Mouse (Mus musculus) urinary bladder, postnatal 4 days (tissue): ENCODE results near the gene Mia.

Source experiments
- DNase-seq, 2 experiments: peaks; one replicate each; pipeline ENCODE4 v3.0.0; 2021 to 2022; ENCODE audit warnings: low spot score in 2 of 2

Gene Mia

GRCm38 (mm10) chr7:27185986-27186385 lies 5.0 kb upstream of the Mia start:
- no peak for DNase-seq

DNA sequence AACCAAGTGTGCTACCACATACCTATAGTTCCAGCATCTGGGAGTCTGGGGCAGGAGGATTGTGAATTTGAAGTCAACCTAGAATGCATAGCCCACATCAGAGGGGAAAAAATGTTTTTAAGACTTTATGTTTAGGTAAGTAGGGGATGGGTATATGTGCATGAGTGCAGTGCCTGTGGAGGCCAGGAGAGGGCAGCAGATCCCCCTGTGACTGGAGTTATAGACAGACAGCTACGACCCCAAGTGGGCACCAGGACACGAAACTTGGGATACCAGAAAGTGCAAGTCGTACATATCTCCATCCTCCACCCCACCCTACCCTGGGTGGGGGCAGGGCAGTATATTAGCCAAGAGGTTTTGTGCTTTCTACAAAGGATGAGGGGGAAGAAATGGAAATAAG lies 4.0 kb upstream of the Mia start:
- no peak for DNase-seq

DNA sequence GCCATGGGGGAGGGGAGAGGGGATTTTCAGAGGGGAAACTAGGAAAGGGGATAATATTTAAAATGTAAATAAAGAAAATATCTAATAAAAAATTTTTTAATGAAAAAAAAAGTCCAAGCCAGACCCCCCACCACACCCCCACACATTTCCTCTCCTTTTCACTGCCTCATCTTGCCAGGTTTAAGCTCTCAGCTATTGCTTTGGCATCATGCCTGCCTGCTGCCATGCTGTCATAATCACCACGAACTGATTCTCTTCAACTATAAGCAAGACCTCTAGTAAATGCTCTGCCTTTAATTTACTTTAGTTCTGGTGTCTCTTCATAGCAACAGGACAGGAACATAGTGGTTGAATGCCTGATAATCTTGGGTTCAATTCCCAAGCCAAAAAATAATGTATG lies 1.5 kb upstream of the Mia start:
- no peak for DNase-seq

GRCm38 (mm10) chr7:27180036-27180435 lies 921 bp downstream of the Mia start:
- no peak for DNase-seq

DNA sequence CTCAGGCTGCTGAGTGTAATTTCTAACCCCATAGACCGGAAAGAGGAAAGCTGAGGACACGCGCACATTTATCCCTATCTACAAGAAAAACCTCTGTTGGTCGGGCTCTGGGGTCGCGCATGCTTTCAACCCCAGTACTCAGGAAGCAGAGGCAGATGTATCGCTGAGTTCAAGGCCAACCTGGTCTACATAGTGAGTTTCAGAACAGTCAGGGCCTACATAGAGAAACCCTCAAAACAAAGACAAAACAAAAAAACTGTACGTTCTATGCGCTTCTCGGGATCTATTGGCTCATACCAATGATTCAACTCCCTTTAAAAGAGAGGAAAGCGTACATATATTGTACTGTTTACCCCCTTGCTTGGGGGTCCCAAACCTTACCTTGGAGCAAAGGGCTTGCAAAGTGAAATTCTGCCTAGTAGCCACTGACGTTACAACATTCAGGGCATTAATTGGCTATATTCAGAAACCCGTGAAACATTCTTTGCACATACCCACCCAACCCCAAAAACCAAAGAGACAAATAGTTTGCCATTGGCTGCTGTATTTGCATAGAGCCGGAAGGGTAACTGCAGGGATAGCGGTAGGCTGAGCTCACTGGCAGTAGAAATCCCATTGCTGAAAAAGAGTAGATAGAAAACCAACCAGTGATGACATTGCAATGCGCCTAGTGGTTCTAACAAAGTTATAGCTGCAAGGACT lies 1.6 kb downstream of the Mia start:
- DNase-seq: no peak

DNA sequence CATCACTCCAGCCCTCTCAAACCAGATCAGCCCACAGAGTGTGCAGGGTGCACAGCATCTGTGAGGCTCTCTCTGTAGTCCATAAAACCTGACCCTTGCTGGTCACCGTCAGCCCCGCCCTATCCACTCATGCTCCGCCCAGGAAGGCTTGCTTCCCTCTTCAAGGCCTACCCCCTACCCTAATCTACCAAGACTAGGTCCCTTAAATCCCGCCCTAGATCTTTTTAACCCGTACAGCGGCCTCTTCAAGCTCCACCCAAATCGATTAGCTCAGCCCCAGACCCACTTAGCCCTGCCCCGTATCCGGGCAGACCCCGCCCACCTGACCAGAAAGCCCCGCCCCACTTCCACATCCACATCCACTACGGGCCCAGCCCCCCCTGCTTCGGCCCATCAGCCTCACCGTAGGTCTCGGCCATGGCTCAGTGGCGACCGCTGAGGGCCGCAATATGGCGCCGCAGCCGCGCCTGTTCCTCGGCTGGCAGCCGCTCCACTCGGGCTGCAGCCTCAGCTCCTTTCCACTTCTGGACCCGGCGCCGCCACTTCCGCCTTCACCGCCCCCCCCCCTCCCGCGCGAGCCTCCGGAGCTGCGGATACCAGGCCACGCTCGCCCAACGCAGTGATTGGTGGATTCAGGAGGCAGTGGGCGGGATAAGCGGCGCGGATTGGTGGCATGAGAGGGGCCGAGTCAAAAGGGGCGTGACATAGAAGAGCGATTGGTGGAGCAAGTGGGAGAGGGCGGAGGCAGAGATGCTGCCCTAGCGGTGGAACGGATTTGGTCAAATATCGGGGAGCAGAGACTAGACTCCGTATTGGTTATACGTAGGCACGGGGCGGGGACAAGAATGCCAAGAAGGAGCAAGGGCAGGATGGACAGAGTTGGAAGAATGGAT lies 2.4 kb downstream of the Mia start, which contains the start of gene Rab4b:
Gene Rab4b (minus strand): TSS at position 573 of the 893 bp plus-strand sequence.
- peak; percentile 99 for DNase-seq

DNA sequence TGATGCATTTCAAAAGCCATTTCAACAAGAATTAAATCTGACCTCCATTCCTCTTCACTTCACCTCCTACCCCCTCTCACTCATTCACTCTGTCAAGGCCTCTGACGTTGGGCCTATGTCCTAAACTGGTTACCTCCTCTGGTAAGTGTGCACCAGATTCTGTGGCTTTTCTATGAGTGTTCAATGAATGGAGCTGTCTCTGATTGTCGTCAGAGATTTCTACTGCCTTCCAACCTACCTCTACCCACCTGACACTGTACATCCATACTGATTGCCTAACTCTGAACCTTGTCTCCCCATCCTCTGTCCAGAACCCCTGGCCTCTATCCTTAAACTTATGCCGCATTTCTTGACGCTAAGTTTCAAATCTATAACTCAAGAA lies 3.0 kb downstream of the Mia start:
- DNase-seq: no peak

GRCm38 (mm10) chr7:27174896-27175295 lies 6.1 kb downstream of the Mia start:
- no peak for DNase-seq

- no peak for DNase-seq
These were observed 6.5 kb downstream of the Mia start for GRCm38 (mm10) chr7:27174496-27174895.

DNA sequence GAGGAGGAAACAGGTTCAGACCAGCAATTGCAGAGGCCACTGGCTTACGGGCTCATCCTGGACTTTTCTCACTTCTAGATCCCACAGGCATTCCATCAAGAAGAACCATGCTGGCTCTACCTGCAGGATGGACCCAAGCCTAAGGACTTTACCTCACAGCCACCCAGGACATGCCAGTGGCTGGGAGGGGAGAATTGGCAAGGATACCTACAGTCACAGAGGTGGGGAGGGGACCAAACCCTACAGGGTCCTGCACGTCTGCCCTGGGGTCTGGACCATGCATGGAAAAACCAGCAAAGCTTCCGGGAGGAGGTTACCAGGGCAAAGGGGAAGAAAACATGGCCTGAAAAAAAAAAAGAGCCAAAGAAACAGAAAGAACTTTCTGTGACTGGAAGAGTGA lies 10.0 kb downstream of the Mia start:
- DNase-seq: no peak

GRCm38 (mm10) chr7:27168371-27168770 lies 12.6 kb downstream of the Mia start:
- no peak for DNase-seq

DNA sequence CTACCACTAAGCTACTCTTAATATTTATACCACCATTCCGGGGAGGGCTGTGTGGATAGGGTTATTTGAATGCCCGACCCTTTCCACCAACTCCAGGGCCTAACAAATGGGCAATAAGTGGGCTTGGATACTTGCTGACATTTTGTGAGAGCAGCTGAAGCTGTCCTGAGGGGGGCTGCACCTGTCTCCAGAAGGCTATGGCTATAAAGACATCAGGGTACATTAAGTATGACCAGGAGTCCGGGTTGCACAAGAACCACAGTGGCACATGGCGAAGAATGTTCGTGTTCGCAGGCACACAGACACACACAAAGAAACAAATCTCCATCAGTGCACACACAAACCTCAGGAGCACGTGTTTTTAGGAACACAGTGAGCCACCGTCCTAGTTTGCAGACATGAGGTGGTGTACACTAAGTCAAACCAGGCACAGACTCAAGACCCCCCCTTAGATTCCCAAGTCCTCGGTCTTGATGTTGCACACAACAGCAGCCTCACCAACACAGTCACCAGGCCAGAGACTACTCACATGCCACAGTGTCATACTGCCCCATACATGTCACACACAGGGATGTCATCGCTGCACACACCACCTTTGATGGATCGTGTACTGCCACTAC lies 13.4 kb downstream of the Mia start:
- DNase-seq: no peak

GRCm38 (mm10) chr7:27166614-27167474 lies 14.1 kb downstream of the Mia start, which contains the start of gene Egln2:
TSS of gene Egln2 (minus strand) at chr7:27166802.
- DNase-seq: peak; percentile 91 to 95

DNA sequence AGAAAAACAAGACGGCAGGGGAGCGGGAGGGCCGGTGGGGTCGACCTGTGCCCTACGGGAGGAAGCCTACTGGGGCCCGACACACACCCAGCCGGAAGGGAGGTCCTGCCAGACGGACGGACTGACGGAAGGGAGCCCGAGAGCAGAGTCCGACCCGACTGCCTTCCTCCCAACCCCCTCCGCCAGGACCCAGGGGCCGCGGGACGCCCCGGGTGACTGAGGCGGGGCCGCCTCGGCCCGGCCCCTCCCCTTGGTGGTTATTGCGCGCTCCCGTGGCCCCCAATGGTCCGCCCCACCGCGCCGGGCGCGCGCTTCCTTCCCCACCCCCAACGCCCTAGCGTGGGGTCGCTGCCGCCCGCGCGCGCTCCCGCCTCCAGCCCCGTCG lies 14.7 kb downstream of the Mia start:
- DNase-seq: peak; percentile 84 to 88

- DNase-seq: no peak
These were observed 15.3 kb downstream of the Mia start for GRCm38 (mm10) chr7:27165696-27166095.

DNA sequence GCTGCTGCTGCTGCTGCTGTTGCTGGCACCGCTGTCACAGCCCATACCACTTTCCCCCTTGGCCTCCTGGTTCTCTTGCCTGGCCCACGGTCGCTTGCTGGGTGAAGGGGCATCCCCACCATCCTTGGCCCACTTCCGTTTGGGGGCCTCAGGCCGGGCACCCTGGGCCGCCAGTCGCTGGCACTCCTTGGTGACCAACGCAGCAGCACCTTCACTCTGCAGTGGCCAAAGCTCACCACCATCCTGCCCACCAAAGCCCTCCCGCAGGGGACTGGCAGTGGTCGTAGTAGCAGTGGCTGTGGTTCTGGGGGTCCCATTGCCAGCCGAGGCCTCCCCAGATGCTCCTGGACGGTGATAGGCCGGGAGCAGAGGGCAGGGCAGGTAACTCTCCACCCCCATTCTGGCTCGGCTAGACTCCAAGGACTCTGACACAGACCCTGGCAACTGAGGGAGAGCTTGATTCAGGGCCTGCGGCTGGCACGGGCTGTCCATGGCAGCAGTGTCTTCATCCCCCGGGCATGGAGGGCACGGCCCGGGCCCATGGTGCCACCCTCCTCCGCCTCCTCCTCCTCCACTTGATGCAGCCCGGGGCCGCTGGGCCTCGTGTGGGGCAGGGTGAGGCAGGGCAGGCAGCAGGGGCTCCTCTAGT lies 15.8 kb downstream of the Mia start:
- DNase-seq: no peak

DNA sequence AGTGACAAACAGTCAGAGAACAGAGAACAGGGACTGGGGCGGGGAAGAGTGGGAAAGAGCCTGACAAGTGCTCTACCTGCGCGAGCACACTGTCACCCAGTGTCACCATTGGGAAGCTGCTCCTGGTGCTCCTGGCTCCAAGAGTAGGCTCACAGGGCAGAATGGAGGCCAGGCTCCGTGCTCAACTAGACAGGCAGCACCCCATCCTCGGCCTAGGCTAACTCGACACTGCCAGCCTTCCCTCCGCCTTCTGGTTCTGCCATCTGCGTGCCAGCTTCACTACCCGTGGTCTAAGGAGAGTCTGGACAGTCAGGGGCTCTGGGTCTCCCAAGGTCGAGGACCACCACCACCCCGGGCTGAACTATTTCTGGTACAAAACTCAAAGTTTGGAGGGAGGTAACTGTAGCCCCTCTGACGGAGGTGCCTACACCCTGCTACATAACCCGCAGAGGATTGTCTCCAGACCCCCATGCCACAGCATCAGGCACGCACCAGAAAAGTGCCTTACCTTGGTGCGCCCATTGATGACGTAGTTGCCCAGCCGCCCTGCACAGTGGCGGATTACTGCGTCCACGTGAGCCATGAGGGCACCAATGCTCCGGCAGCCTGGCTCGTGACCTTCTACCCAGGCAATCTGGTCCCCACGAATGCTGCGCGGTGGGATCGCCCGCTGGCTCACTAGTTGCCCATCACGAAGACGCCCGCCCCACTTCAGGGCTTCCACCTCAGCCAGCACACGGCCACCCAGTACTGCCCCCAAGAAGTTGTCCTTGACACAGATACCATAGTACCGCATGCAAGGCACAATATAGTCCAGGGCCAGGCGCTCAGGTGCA lies 16.6 kb downstream of the Mia start:
- DNase-seq: no peak

DNA sequence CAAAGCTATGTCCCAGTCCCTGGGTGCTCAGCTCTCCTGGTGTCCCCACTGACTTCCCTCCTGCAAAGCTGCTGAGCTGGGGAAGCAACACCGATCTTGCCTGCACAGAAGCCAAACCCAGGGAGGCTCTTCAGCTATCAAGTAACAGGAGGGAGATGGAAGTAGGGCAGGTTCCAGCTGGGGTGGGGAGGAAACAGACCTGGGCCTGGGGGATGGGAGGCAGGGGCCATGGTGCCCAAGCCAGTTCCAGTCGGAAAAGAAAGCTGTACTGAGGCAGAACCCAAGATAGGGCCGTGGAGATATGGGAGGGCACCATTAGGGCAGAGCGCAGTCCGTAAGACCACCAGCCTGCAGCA lies 17.5 kb downstream of the Mia start:
- no peak for DNase-seq

DNA sequence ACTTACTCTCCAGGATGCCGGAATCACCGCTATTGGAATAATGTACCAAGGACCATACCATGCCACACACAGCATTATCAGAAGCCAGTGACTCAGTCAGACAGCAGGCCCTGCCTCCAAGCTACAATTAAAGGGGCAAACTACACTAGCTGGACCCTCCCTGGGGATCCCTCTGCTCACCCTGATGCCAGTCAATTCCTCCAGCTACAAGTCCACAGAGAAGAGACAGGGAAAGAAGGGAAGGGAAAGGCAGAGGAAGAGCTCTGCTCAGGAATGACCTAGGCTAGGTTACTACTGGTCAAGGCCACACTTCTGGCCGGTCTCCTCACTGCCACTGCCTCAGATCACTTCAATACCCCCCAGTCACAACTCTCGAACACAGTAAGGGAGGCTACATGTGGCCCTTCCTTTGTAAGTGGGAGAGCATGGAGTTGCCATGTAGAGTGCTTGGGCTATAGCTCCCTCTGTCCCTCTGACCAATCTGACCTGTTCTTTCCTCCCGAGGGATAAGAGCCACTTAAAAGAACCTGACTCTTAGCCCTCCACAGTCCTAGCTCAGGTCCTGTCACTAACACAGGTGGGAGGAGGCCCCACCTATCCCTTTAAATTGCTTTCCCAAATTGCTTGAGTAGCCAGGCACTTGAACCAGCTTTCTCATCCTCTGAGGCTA lies 18.0 kb downstream of the Mia start:
- DNase-seq: no peak

DNA sequence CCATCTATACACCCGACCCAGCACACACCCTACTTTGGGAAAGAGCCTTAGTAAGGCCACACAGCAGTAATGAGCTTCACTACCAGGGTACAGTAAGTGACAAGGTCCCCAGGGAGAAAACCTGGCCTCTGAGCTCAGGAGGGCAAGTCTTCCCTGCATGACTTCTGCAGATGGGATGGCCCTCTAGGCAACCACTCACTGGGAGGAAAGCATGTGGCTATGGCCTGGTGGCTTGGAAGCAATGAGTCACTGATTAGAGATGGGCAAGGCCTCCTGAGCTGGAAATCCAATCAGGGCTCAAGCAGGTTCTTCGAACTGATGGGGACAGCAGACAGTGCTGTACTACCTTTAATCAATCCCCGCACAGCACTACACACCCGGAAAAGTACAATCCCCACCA lies 19.2 kb downstream of the Mia start:
- DNase-seq: no peak
